14 mouse cellular contexts compared by ENCODE assay signal in the genomic region with DNA sequence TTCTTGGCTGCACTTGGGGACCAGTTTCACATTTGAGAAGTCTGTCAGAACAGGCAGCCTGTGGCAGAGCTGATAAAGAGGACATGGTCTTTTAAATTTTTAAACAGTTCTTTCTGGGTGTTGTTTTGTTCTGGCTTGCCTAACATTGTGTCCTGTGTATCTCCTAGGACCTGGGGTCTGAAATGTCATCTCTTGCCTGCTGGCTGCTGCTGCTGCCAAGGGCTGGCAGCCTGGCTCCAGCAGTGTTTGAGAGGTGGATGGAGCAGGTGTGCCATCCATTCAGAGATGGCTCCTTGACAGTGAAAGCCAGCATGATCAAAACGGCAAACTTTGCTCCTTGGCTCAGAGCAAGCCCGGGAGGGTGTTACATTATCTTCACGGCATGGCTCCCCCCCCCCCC.
"Had no signal": no experiment of that assay in that cellular context is flagged by ENCODE, and none has a peak within 500 bp of the region (broad histone marks: within the 10 kb centered on the region; RNA-seq: fewer than 3 reads in every experiment).

No protein-coding gene starts in this region.

- H3K4me1 ChIP-seq: limb, embryonic 15.5 days; liver, embryonic 13.5 days; lung, embryonic 15.5 days; midbrain, embryonic 12.5 days; neural tube, embryonic 12.5 days had no signal

- H3K36me3 ChIP-seq: limb, embryonic 15.5 days; liver, embryonic 13.5 days; lung, embryonic 15.5 days; midbrain, embryonic 12.5 days; neural tube, embryonic 12.5 days had no signal

- H3K4me3 ChIP-seq: limb, embryonic 15.5 days; liver, embryonic 13.5 days; lung, embryonic 15.5 days; midbrain, embryonic 12.5 days; neural tube, embryonic 12.5 days had no signal

- H3K27ac ChIP-seq: kidney, postnatal 0 days; limb, embryonic 15.5 days; liver, embryonic 13.5 days; lung, embryonic 15.5 days; midbrain, embryonic 12.5 days; neural tube, embryonic 12.5 days had no signal

- ATAC-seq: liver, postnatal 0 days had no signal

- DNase-seq: kidney, adult 9 months; kidney, postnatal 36 days; liver, embryonic 13.5 days; liver, postnatal 0 days; retina, postnatal 1 day; right cerebral cortex, postnatal 4 days; spleen, adult 18-20 months; thymus, adult 18-20 months; thymus, postnatal 25 days had no signal

- H3K27me3 ChIP-seq: limb, embryonic 15.5 days; liver, embryonic 13.5 days; lung, embryonic 15.5 days; midbrain, embryonic 12.5 days; neural tube, embryonic 12.5 days had no signal
